Mouse (Mus musculus) adrenal gland, adult 2 months (tissue): ENCODE data around the gene Gimap1. TPM values are rescaled to one million over a fixed set of nuclear protein-coding genes. Genes with fewer than 3 reads are reported as not detected.
A peak's percentile ranks its signal among the peaks of the same experiment; 100 is the strongest.

ENCODE experiments used
- DNase-seq: peaks from one replicate; pipeline ENCODE4 v3.0.0; 2021
- polyA plus RNA-seq: library from polyadenylated mRNA; depleted of rRNA; stranded (reverse); fragments of >200 nt; gene quantifications from 2 replicates; pipeline ENCODE4 v1.2.3, GENCODE M21; 2012
- total RNA-seq, 2 experiments: library from RNA; stranded (reverse); gene quantifications; 2 replicates each; pipeline ENCODE4 v1.2.3; 2021

Gimap1 gene
- total and polyA plus RNA-seq, 3 experiments = 6.5 to 12.0 (median 7.9) TPM

DNA sequence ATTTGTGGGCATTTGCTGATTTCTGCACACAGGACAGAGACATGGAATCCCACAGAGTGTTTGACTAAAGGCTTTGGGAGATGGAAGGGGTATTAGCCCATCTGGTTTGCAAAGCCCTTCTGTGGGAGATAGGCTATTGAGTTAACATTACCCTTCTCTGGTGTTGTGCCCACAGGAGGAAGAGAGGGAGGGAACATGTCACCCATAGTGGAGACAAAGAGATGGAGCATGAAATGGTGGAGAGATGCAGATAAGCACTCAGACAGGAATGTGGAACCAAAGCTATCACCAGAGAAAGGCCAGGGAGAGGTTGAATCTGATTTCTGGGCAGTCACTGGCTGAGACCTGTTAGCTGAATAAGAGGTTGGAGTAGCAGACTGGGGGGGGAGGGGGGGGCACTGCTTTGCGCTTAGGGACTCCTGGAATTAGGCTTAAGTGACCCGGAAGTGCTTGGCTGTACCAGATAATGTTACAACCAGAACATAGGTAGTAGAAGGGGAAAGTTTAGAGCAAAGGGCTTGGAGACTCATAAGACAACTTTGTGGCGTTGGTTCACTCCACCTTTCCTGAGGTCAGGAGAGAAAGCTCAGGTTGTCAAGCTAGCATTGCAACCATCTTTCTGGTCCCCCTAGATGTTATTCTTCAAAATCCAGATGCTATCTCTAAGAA, 1.8 kb downstream of the Gimap1 start:
- no peak for DNase-seq

DNA sequence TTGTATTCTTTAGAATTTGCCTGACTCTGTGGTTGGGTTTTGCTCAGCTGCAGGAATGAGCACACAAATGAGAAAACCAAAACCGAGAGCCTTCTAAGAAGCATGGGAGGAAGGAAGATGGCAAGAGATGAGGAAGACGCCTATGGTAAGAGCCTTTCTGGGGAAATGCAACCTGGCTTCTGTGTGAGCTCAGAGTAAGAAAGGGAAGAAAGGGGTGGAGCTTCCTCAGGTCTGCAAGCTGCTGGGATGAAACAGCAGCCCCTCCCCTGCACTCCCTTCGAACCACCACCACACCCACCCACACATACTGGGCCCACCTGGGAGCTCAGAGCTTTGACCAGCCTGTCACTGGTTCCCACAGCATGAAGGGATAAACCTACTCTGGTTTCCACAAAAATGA, 2.4 kb downstream of the Gimap1 start:
- no peak for DNase-seq

DNA sequence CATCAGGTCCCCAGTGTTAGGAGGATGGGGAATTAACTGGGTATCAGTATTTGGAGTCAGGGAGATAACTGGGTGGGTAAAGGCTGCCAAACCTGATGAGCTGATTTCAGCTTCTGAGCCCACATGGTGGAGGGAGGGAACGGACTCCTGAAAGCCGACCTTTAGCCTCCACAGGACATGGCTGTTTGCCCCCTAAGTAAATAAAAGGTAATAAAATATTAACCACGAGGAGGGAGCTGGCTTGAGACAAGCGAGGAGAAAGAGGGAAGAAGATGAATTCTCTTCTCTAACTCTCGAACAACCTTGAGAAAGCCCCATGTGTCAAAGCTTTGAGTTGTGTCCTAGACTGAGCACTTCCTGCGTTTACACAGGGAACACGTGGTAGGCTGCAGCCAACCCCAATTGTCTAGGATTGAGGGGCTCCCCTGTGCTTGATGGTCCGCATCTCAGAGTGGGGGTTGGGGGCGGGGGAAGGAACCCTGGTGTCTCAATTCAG, 2.9 kb downstream of the Gimap1 start:
- DNase-seq = no peak

- DNase-seq = peak; percentile 62
Observed at GRCm38 (mm10) chr6:48742422-48743351, 3.8 kb downstream of the Gimap1 start.

DNA sequence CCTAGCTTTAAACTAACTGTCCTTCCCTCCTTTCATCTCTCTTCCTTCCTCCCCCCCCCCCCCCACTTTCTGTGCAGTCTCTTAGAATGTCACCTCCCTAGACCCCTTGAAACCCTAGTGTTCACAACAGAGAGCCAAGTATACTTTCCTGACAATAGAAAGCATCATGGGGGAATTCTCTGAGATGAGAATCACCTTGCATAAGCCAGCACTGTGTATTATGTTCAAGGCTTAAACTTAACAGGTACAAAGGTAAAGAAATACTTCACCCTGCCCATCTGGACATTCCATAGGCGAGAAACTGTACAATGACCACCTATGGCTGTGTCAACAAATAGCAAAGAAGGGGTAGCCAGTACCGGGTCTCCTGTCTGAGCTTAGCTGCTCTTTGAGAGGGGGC, 6.6 kb downstream of the Gimap1 start:
- DNase-seq = no peak

DNA sequence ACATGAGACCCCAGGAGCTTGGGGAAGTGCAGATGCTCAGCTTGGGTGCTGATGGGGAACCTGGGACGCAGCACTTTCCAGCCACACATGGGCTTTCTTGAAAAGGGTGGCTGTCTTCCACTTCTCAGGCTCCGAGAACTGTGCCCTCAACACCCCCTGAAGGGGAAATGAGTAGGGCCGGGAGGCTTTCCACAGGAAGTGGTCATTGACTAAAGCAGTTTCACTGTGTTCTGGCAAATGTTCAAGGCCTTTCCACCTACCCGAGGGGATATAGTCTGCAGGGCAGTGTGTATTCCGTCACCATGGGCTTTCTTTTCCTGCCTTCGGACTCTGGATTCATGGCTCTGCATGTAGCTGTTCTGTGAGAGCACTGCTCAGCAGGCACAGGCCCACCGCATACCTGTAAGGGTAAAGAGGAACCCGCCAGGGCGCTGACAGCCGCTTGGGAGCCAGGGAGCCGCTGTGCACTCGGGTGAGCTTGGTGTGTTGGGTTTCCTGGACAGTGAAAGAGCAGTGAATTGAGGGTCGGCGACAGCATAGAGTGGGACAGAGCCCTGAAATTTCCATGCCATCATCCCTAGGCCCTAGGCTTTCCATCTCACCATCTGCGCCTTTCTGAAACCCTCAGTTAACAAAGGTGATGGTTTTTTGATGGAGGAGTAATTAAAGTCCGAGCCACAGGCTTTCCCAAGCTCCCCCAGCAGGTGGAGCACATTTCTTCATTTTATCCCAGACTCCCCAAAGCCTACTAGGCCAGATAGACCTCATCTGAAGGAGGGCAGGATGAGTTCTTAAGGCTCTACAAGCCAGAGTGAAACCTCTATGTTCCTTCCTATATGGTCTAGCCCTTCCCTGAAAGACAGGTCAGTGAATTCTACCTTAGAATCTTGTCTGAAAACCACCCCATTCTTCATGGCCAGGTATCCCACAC, 7.4 kb downstream of the Gimap1 start, which contains the start of gene Gimap5:
Gimap5 (plus strand) TSS at position 239 of the 931 bp plus-strand sequence.
- DNase-seq = peak; percentile 73

DNA sequence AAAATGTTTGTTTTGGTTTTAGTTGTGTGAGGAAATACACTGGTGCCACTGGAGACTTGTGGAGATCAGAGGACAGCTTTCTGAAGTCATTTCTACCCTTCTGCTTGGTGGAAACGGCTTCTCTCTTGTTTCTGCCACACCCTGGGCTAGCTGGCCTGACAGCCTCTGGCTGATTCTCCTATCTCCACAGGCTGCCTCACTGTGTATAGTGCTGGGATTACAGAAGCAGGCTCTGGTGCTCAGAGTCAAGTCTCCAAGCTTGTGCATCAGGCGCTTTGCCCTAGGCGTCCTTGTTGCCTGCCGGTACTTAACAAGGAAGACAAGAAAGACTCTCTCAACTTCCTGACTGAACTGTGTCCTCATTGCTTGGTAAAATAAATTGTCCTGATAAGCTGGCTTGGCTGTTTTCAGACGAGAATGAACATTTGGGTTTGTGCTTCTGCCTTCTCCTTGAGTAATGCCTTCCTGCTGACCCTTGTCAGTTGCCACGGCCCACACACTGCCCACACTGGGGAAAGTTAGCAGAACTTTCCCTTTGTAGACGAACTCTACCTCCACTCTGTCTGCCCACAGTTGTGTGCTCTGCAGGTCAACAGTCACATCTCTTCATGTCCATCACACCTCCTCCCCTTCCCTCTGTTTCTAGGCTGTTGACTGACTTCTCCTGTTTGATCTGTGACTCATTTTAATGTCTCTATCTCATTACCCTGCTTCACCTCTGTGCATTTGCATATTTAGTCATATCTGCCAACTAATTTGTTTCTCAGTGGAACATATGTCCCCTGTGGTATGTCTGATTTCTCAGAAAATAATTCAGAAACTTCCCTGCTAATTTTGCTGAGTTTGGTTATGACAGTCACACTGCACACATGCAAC, 8.5 kb downstream of the Gimap1 start:
- no peak for DNase-seq

DNA sequence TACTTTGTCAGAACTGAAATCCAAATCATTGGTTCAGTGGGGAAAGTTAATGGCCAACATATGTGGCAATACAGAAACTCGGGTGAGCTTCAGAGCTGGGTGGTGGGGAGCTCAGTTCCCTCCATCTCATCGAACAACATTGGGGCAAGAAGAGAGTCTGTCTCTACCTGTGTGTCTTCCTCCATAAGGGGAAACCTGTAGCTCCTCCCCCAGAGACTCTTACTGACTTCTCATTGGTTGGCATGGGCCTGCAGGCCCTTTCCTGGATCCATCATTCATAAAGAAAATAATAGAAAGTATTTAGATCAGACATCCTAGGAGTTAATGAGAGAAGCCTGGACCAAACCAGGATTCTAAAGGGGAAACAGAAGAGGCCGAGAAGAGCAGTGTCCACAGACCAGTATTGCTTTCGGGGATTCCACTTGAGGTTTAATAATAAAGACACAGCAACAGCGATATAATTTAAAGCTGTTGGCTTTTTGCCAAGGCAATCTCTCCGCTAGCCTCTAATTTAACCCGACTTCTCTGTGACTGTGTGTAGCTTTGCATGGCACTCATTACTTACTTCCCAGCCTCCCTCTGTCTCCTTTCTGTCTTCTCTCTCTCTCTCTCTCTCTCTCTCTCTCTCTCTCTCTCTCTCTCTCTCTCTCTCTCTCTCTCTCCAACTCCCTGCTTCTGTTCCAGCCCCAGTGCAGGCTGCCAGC, 24.9 kb downstream of the Gimap1 start:
- DNase-seq = no peak

DNA sequence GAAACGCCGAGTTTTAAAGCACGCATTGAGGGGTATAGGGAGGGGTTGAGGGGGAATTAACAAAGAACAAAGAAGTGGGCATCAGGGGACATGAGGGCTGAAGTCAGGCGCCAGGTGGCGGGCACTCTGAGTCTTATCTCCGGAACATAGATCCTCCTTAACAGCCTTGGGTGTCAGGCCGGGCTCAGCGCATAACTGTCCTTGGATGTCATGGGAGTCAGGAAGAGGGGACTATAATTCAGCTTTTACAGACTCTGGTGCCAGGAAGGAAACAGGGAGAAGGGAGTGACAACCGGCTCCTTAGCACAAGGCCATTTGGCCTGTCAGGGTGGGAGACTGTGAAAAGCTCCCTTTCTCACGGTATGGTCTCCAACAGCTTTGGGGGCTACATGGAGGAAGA, 25.6 kb downstream of the Gimap1 start:
- no peak for DNase-seq

- DNase-seq = no peak
Observed at GRCm38 (mm10) chr6:48768178-48768869, 29.5 kb downstream of the Gimap1 start.

- DNase-seq = no peak
Observed at GRCm38 (mm10) chr6:48768933-48769332, 30.1 kb downstream of the Gimap1 start.

- no peak for DNase-seq
Observed at GRCm38 (mm10) chr6:48770696-48771095, 31.8 kb downstream of the Gimap1 start, which contains the start of gene Gimap3. TSS of gene Gimap3 (minus strand) at chr6:48770851.

- peak; percentile 82 for DNase-seq
Observed at GRCm38 (mm10) chr6:48772030-48772429, 33.2 kb downstream of the Gimap1 start.

- DNase-seq = peak; percentile 39
Observed at GRCm38 (mm10) chr6:48784406-48784805, 45.6 kb downstream of the Gimap1 start.

DNA sequence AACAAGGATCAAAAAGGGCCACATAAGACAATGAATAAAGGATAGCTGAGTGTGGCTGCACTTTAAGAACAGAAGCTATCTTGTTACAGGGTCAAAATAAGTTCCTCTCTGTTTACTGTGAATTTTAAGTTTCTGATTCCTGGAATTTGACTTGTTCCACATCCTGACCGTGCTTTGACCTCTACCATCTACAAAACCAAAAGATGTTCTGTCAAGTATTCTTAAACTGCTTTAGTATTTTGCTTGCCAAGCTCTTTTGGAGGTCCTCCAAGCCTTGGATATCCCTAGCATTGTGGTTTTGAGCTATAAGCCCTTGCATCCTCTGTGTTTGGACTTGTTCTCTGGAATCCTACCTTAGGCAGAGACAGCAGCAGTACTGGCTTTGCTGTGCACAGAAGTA, 46.3 kb downstream of the Gimap1 start:
- DNase-seq = peak; percentile 51

GRCm38 (mm10) chr6:48785601-48786000, 46.7 kb downstream of the Gimap1 start:
- peak; percentile 33 for DNase-seq

DNA sequence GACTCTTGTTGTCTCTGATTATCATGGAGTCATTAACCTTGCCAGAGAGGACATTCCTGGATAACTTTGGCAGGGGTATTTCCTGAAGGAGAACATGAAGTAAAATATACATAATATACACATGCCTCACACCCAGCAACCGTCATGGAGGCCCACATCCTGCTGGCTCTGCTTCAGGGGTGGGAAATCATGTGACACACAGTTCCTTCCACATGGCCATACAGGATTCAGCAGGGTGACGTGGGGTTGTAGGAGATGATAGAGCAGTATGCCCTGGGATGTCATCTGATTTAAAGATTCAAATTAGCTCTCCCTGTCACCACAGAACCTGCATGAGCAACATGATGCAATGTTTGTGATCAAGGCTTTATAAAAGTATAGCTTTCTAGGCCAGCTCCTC, 49.0 kb downstream of the Gimap1 start:
- no peak for DNase-seq
